Mouse (Mus musculus): ENCODE measurements around the gene Gm49339. TPM values are rescaled to one million over a fixed set of nuclear protein-coding genes. Genes with fewer than 3 reads are reported as not detected.

The Gm49339 gene
- polyA plus RNA-seq, 1 experiment from 2014 or later = not detected

DNA sequence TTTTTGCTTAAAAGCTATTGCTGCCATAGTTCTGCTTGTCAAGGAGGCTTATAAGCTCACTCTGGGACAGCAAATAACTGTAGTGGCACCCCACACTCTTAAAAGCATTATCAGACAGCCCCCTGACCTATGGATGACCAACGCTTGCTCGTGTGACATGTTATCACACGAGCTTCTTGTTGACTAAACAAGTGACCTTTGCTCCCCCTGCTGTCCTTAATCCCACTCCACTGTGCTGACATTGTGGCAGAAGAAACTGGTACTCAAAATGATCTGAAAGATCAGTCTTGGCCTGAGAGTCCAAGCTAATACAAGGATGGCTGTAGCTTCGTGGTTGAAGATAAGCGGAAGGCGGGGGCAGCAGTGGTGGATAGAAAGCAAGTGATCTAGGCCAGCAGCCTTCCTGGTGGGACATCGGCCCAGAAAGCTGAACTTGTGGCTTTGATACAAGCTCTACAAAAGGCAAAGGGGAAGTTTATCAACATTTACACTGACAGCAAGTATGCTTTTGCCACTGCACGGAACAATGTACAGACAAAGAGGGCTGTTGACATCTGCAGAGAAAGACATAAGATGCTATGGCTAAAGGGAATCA lies 48.5 kb downstream of the Gm49339 start:
- TF ChIP-seq CTCF (IDR thresholded peaks at IDR 0.05; ENCODE audit: low read depth) = no peak
- Histone ChIP-seq H3K36me3 (ENCODE audit: insufficient read depth, low read length) (no peaks in the 10 kb centered on the region), H3K9ac (ENCODE audit: low read depth, low read length) (no peak overlapping the region), H3K4me3 (replicated peaks; ENCODE audit: low read depth, low read length) (no peak overlapping the region), H3K27me3 (ENCODE audit: insufficient read depth, low read length) (no peaks in the 10 kb centered on the region), H3K4me2 (ENCODE audit: low read length) (no peak overlapping the region), H3K27ac (no peak overlapping the region), H3K4me1 (replicated peaks; ENCODE audit: insufficient read depth, low read length) (no peaks in the 10 kb centered on the region), H3K9me3 (replicated peaks; ENCODE audit: low read length) (no peaks in the 10 kb centered on the region)
- no peak for DNase-seq (ENCODE audit: low spot score)
- ATAC-seq (replicated peaks; ENCODE audit: low FRiP score, low read depth) = no peak
- 67% methylated on average over 8 of the region's 8 CpGs for WGBS

- DNase-seq (ENCODE audit: low spot score) = no peak
Measured at GRCm38 (mm10) chr10:51529497-51529896, 49.1 kb downstream of the Gm49339 start.

DNA sequence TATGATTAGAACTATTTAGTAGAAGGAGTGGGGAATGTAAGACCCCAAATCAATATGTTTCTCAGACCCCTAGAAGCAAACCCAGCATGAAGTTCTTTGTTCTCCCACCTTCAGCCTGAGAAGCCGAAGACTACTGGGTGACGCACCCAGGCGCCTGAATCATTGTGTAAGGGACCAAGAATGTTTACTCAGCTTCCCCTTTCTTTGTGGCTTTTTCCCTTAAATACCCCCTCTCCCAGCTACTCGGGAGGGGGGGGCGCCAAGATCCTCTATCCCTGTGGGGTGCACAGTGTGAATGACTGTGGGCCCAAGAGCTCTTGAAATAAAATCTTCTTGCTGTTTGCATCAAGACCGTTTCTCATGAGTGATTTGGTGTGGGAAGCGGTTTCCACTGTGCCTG lies 50.4 kb downstream of the Gm49339 start:
- Histone ChIP-seq H3K27me3 (ENCODE audit: insufficient read depth, low read length) (no peaks in the 10 kb centered on the region), H3K4me2 (ENCODE audit: low read length) (no peak overlapping the region), H3K36me3 (ENCODE audit: insufficient read depth, low read length) (no peaks in the 10 kb centered on the region), H3K27ac (no peak overlapping the region), H3K9ac (ENCODE audit: low read depth, low read length) (no peak overlapping the region), H3K4me1 (replicated peaks; ENCODE audit: insufficient read depth, low read length) (no peaks in the 10 kb centered on the region), H3K4me3 (replicated peaks; ENCODE audit: low read depth, low read length) (no peak overlapping the region), H3K9me3 (replicated peaks; ENCODE audit: low read length) (no peaks in the 10 kb centered on the region)
- DNase-seq (ENCODE audit: low spot score) = no peak
- ATAC-seq (replicated peaks; ENCODE audit: low FRiP score, low read depth) = no peak
- no peak for TF ChIP-seq CTCF (IDR thresholded peaks at IDR 0.05; ENCODE audit: low read depth)
- WGBS = 82% methylated on average over 7 of the region's 7 CpGs

More at GRCm38 (mm10) chr10:51529497-51529896, 49.1 kb downstream of the Gm49339 start:
- no peak for TF ChIP-seq CTCF (IDR thresholded peaks at IDR 0.05; ENCODE audit: low read depth)
- no peak overlapping the region for H3K9ac ChIP-seq (ENCODE audit: low read depth, low read length)
- no peak overlapping the region for H3K4me3 ChIP-seq (replicated peaks; ENCODE audit: low read depth, low read length)
- no peaks in the 10 kb centered on the region for H3K9me3 ChIP-seq (replicated peaks; ENCODE audit: low read length)
- H3K27me3 ChIP-seq (ENCODE audit: insufficient read depth, low read length) = no peaks in the 10 kb centered on the region
- H3K4me2 ChIP-seq (ENCODE audit: low read length) = no peak overlapping the region
- no peaks in the 10 kb centered on the region for H3K36me3 ChIP-seq (ENCODE audit: insufficient read depth, low read length)
- no peaks in the 10 kb centered on the region for H3K4me1 ChIP-seq (replicated peaks; ENCODE audit: insufficient read depth, low read length)
- WGBS = 73% methylated on average over 3 of the region's 3 CpGs
- H3K27ac ChIP-seq = no peak overlapping the region
- ATAC-seq (replicated peaks; ENCODE audit: low FRiP score, low read depth) = no peak

Other genes starting within 250 kb of the Gm49339 start
- 0.83 and 1.5 TPM in 2 replicates for gene Lilr4b, start within 50 bp of the Gm49339 start, polyA plus RNA-seq (2015; fragmentation: Nextera tagmentation; extraction: Ambion mirVana)
- 3.0 and 5.3 TPM in 2 replicates for gene Lilrb4a, start 10.3 kb downstream of the Gm49339 start, polyA plus RNA-seq (2015; fragmentation: Nextera tagmentation; extraction: Ambion mirVana)
- 1.6 and 2.0 TPM in 2 replicates for gene Fam162b, start 109.9 kb downstream of the Gm49339 start, polyA plus RNA-seq (2015; fragmentation: Nextera tagmentation; extraction: Ambion mirVana)
- 0.08 and 0.17 TPM in 2 replicates for gene Gprc6a, start 150.8 kb downstream of the Gm49339 start, polyA plus RNA-seq (2015; fragmentation: Nextera tagmentation; extraction: Ambion mirVana)
- not detected in 2 replicates for gene Rfx6, start 197.1 kb downstream of the Gm49339 start, polyA plus RNA-seq (2015; fragmentation: Nextera tagmentation; extraction: Ambion mirVana)

All from kidney, postnatal 0 days (tissue).